Mouse (Mus musculus) liver, adult (tissue): ENCODE measurements around the gene Adcy1.

ENCODE experiments used
- GATA4 ChIP-seq: IDR thresholded peaks from 2 replicates; pipeline ENCODE4 v1.6.1; 2014; ENCODE audit warnings: mild to moderate bottlenecking, low read length; ENCODE audit not compliant: insufficient replicate concordance

Adcy1 gene

GRCm38 (mm10) chr11:7179276-7179675 is 116.0 kb downstream of the Adcy1 start:
- TF ChIP-seq GATA4 = no peak

GRCm38 (mm10) chr11:7182409-7183042 is 119.2 kb downstream of the Adcy1 start:
- TF ChIP-seq GATA4 = no peak

GRCm38 (mm10) chr11:7184420-7184819 is 121.1 kb downstream of the Adcy1 start:
- no peak for TF ChIP-seq GATA4

GRCm38 (mm10) chr11:7187472-7187871 is 124.2 kb downstream of the Adcy1 start:
- TF ChIP-seq GATA4 = no peak

GRCm38 (mm10) chr11:7188469-7188868 is 125.2 kb downstream of the Adcy1 start, which contains the start of gene Gm11985:
Gm11985 (minus strand) TSS chr11:7188569.
- no peak for TF ChIP-seq GATA4

- no peak for TF ChIP-seq GATA4
Measured at GRCm38 (mm10) chr11:7192710-7193109, 129.4 kb downstream of the Adcy1 start.

- no peak for TF ChIP-seq GATA4
Measured at GRCm38 (mm10) chr11:7193134-7193533, 129.8 kb downstream of the Adcy1 start.

- no peak; the same call in 1 of the 2 replicates for TF ChIP-seq GATA4
Measured at GRCm38 (mm10) chr11:7194432-7195311, 131.4 kb downstream of the Adcy1 start.

GRCm38 (mm10) chr11:7195312-7195685 is 132.0 kb downstream of the Adcy1 start:
- TF ChIP-seq GATA4 = no peak

GRCm38 (mm10) chr11:7197491-7197941 is 134.2 kb downstream of the Adcy1 start, which contains the start of gene Igfbp1:
Igfbp1 (plus strand) TSS chr11:7197782.
- no peak for TF ChIP-seq GATA4

GRCm38 (mm10) chr11:7198006-7198405 is 134.7 kb downstream of the Adcy1 start:
- no peak for TF ChIP-seq GATA4

- TF ChIP-seq GATA4 = no peak
Measured at GRCm38 (mm10) chr11:7198481-7199256, 135.4 kb downstream of the Adcy1 start.

GRCm38 (mm10) chr11:7199736-7200392 is 136.6 kb downstream of the Adcy1 start:
- no peak for TF ChIP-seq GATA4

GRCm38 (mm10) chr11:7200393-7200783 is 137.1 kb downstream of the Adcy1 start:
- TF ChIP-seq GATA4 = no peak

GRCm38 (mm10) chr11:7202206-7202605 is 138.9 kb downstream of the Adcy1 start:
- no peak for TF ChIP-seq GATA4
